Mouse (Mus musculus) G1E (cell line): Measurements from ENCODE around the gene Bnip2.

Source experiments
- CTCF ChIP-seq: IDR thresholded peaks from 2 replicates; pipeline ENCODE4 v1.5.1; 2012; ENCODE audit warnings: low read depth, low read length, inconsistent platforms, mixed read lengths
- GATA1 ChIP-seq: IDR thresholded peaks from 2 replicates; pipeline ENCODE4 v1.6.1; 2012; ENCODE audit warnings: borderline replicate concordance, low read length, inconsistent platforms, mixed read lengths
- GATA2 ChIP-seq: IDR thresholded peaks from 2 replicates; pipeline ENCODE4 v1.6.1; 2012; ENCODE audit warnings: low read depth, low read length, inconsistent platforms, borderline replicate concordance
- TAL1 ChIP-seq: conservative IDR thresholded peaks from 2 replicates; pipeline ENCODE4 v1.6.1; 2012; ENCODE audit warnings: low read depth, low read length, inconsistent platforms, mixed read lengths

DNA sequence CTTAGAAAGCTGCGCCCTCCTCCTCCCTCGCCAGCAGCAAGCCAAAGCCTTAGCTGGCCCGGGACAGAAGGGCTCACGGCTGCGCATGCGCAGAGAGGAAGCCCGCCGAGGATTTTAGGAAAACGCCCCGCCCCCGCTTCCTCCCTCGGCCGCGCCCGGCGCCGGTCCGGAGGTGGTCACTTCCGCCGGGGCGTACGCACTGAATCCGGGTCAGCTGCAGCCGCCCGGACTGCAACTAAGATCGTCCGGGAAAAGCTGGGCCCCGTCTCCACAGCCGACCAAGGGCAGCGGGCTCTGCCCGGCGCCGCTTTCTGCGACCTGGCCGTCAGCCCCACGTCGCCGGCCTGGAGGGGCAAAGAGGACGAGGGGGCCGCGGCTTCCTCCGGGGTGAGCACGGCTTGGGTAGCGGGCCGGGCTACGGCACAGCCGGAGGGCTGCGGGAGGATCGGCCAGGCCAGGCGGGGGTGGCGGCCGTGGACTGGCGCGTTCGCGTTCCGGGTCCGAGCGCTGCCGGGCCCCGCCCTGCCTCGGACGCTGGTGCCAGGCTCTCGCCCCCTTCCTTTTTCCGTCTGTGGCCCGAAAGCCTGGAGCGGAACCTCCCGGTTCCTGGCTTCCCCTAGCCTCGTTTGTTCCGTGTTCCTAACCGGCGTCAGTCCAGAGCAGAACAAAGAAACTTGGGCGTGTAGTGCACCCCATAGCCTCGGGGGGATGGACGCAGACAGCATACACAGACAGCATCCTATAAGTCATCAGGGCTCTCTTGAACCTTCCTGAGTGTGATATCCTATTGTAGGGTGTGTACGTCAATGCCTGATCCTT is at the start of gene Bnip2:
- TF ChIP-seq GATA1 = no peak
- no peak for TF ChIP-seq CTCF
- no peak for TF ChIP-seq GATA2
- no peak for TF ChIP-seq TAL1
